Mouse (Mus musculus): Measurements from ENCODE around the gene F8a. TPM values are rescaled to one million over a fixed set of nuclear protein-coding genes. Genes with fewer than 3 reads are reported as not detected.
A peak's percentile ranks its signal among the peaks of the same experiment; 100 is the strongest.
"Not testable (repeated sequence)": the region's sequence is repeated elsewhere in the genome, so short reads cannot be mapped to it uniquely, and the experiment has no call there.

Gene F8a
- polyA plus RNA-seq (2015; fragmentation: Nextera tagmentation; extraction: Ambion mirVana) = 25.6 and 28.0 TPM in 2 replicates

DNA sequence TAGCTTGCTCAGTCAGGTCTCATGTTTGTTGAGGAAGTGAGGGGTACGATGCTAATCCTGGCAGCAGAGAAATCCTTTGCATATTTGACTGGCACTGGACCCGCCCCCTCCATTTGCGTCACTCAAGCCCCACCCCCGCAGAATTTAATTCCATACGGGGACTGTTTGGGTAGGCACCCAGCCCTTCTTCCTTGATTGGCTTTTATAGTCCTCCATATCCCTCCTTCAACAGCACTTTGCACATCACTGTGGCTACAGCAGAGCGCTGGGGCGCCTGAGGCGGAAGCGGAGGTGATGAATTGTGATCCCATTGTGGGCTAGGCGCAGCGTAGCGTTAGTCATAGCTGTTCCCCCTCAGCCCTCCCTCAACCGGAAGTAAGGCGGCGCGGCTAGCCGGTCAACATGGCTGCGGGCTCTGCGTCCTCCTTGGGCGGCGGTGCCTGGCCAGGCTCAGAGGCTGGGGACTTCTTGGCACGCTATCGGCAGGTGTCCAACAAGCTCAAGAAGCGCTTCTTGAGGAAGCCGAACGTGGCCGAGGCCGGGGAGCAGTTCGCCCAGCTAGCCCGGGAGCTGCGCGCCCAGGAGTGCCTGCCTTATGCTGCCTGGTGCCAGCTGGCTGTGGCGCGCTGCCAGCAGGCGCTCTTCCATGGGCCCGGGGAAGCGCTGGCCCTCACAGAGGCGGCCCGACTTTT lies at the start of gene F8a:
F8a (plus strand) TSS at position 378 of the 692 bp plus-strand sequence.
- ATAC-seq (replicated peaks) = peak; percentile 97
- Histone ChIP-seq H3K4me2 (replicated peaks) (peak within 1 kb of the TSS; percentile 65), H3K9me3 (no peaks in the 10 kb centered on the region), H3K4me3 (peak within 1 kb of the TSS; percentile 67), H3K27me3 (no peaks in the 10 kb centered on the region), H3K9ac (replicated peaks) (peak within 1 kb of the TSS; percentile 75), H3K36me3 (no peaks in the 10 kb centered on the region), H3K27ac (replicated peaks) (peak within 1 kb of the TSS; percentile 97), H3K4me1 (no peaks in the 10 kb centered on the region)
- 24% methylated on average over 36 of the region's 39 CpGs for WGBS

DNA sequence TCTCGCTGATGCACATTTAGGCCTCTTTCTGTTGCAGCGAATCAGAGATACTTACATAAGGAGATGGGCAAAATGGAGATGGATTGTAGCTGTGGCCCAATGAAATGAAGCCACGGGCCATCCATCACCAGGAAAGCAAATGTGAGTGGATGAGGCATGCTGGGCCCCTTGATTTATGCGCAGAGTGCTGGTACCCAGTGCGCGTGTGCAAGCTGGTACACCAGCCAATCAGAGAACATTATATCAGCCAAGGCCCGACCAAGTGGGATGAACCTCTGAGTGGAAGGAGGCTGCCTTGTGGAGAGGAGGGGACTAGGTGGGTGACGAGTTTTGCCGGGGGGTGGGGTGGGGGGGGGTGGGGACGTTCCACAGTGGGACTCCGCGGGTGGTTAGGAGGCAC lies 36.2 kb upstream of the F8a start, which contains the start of gene Xlr3b:
Xlr3b (plus strand) TSS at position 274 of the 400 bp plus-strand sequence.
- not testable (repeated sequence) for H3K4me1 ChIP-seq; H3K9ac ChIP-seq (replicated peaks); H3K4me2 ChIP-seq (replicated peaks); H3K4me3 ChIP-seq; H3K36me3 ChIP-seq; H3K27me3 ChIP-seq; H3K27ac ChIP-seq (replicated peaks); H3K9me3 ChIP-seq
- ATAC-seq (replicated peaks) = peak; percentile 57
- 81% methylated on average over 12 of the region's 12 CpGs for WGBS

DNA sequence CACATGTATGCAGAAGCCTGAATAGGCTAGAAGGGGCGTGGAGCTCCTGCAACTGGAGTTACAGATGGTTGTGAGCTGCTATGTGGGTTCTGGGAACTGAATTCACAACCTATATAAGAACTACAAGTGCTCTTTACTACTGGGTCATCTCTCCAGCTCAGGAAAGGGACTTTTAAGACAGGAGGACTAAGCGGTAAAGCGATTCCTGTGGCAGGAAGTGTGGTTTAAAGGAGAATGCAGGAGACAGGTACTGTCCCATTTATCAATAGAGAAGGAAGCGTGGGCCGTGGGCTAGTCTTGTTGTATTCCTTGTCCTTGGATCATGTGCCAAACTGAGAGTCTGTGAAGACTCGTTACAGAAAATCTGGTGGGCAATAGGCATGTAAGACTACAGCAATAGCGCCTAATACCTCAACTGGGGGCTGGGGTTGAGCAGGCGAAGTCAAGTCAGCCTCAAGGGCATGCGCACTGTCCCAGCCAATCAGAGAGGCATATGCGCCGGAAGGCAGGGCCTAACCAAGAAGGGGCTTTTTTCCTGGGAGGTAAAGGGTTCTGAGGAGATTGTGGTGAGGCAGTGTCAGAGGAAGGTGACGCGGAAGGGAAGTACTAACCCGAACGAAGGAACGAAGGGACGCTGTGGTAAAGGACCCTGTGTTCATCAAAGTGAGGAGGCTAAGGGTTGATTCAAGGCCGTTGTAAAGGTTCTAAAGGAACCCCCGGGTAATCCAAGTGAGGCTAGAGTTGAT lies 14.1 kb upstream of the F8a start, which contains the start of gene Xlr4b:
Xlr4b (plus strand) TSS at position 515 of the 746 bp plus-strand sequence.
- 82% methylated on average over 19 of the region's 19 CpGs for WGBS
- H3K9ac ChIP-seq (replicated peaks); H3K36me3 ChIP-seq; H3K4me2 ChIP-seq (replicated peaks); H3K27me3 ChIP-seq; H3K27ac ChIP-seq (replicated peaks); H3K4me1 ChIP-seq; H3K9me3 ChIP-seq; H3K4me3 ChIP-seq; ATAC-seq (replicated peaks): not testable (repeated sequence)

DNA sequence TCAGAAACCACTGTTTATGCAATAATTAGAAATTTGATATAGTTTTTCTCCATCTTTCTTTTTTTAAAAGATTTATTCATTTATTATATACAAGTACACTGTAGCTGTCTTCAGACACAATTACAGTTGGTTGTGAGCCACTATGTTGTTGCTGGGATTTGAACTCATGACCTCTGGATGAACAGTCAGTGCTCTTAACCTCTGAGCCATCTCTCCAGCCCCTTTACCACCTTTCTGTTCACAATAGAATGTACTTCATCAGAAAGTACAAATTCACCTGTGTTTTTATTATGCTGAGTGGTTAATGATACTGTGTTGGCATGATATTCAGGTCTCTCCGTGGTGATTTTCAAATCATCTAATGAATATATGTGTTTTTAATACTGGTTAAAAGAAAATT lies 2.7 kb upstream of the F8a start:
- H3K4me3 ChIP-seq = no peak overlapping the region
- 37% methylated on average over 1 of the region's 1 CpGs for WGBS
- no peak overlapping the region for H3K9ac ChIP-seq (replicated peaks)
- no peak overlapping the region for H3K27ac ChIP-seq (replicated peaks)
- H3K4me1 ChIP-seq = no peaks in the 10 kb centered on the region
- no peaks in the 10 kb centered on the region for H3K36me3 ChIP-seq
- H3K9me3 ChIP-seq = no peaks in the 10 kb centered on the region
- no peak overlapping the region for H3K4me2 ChIP-seq (replicated peaks)
- ATAC-seq (replicated peaks) = no peak
- no peaks in the 10 kb centered on the region for H3K27me3 ChIP-seq

DNA sequence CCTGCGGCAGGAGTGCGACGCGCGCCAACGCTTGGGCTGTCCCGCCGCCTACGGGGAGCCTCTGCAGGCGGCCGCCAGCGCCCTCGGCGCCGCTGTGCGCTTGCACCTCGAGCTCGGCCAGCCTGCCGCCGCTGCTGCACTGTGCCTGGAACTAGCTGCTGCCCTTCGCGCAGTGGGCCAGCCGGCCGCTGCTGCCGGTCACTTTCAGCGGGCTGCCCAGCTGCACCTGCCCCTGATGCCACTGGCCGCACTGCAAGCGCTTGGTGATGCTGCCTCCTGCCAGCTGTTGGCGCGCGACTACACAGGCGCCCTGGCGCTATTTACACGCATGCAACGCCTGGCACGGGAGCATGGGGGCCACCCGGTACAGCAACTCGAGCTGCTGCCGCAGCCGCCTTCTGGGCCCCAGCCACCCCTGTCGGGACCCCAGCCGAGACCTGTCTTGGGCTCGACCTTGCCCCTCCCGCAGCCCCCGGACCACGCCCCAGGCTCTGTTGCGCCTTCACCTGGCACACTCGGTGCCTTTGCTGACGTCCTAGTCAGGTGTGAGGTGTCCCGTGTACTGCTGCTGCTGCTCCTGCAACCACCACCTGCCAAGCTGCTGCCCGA lies 619 bp downstream of the F8a start:
- 29% methylated on average over 50 of the region's 51 CpGs for WGBS
- peak; percentile 66 for ATAC-seq (replicated peaks)
- Histone ChIP-seq H3K4me2 (replicated peaks) (peak overlapping the region; percentile 65), H3K9me3 (no peaks in the 10 kb centered on the region), H3K27me3 (no peaks in the 10 kb centered on the region), H3K27ac (replicated peaks) (peak overlapping the region; percentile 97), H3K4me1 (no peaks in the 10 kb centered on the region), H3K9ac (replicated peaks) (peak overlapping the region; percentile 75), H3K4me3 (peak overlapping the region; percentile 67), H3K36me3 (no peaks in the 10 kb centered on the region)

DNA sequence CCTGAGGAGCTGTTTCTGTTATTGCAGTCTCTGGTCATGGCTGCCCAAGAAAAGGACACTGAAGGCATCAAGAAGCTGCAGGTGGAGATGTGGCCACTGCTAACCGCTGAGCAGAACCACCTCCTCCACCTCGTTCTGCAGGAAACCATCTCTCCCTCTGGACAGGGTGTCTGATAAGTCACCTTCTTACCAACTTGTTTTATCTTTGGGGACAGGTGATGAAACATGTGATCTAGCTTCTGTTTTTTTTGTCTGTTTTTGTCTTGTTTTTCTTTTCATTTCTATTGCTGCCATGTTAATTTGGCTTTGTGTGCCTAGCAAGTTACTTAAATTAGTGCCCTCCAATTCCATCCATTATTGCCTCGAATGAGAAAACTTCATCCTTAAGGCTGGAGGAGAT lies 1.2 kb downstream of the F8a start:
- Histone ChIP-seq H3K4me1 (no peaks in the 10 kb centered on the region), H3K4me2 (replicated peaks) (peak overlapping the region; percentile 65), H3K9ac (replicated peaks) (peak overlapping the region; percentile 75), H3K4me3 (peak overlapping the region; percentile 67), H3K27me3 (no peaks in the 10 kb centered on the region), H3K27ac (replicated peaks) (peak overlapping the region; percentile 97), H3K9me3 (no peaks in the 10 kb centered on the region), H3K36me3 (no peaks in the 10 kb centered on the region)
- ATAC-seq (replicated peaks) = no peak
- 27% methylated on average over 3 of the region's 3 CpGs for WGBS

DNA sequence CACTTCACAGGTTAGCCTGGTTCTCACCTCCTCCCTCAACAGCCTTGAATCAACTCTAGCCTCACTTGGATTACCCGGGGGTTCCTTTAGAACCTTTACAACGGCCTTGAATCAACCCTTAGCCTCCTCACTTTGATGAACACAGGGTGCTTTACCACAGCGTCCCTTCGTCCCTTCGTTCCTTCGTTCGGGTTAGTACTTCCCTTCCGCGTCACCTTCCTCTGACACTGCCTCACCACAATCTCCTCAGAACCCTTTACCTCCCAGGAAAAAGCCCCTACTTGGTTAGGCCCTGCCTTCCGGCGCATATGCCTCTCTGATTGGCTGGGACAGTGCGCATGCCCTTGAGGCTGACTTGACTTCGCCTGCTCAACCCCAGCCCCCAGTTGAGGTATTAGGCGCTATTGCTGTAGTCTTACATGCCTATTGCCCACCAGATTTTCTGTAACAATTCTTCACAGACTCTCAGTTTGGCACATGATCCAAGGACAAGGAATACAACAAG lies 14.8 kb downstream of the F8a start, which contains the start of gene Xlr4c:
Xlr4c (minus strand) TSS at position 310 of the 505 bp plus-strand sequence.
- H3K4me1 ChIP-seq; H3K27me3 ChIP-seq; H3K4me2 ChIP-seq (replicated peaks); ATAC-seq (replicated peaks); H3K9me3 ChIP-seq; H3K9ac ChIP-seq (replicated peaks); H3K27ac ChIP-seq (replicated peaks); H3K36me3 ChIP-seq; H3K4me3 ChIP-seq: not testable (repeated sequence)
- WGBS = 91% methylated on average over 14 of the region's 14 CpGs

DNA sequence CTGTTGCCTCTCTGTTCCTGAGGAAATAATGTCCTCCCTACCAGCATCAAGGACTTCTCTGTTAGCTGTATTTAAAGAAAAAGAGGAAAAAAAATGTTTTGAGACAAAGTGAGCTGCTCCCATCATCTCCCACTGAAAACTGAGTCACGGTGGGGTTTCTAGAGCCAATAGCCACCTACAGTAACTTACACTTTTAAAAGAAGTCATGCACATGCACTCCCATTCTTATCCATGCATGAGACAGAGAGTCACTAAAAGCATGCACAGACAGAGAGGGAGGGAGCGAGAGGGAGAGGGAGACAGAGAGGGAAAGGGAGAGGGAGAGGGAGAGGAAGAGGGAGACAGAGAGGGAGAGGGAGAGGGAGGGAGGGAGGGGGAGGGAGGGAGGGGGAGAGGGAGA lies 34.3 kb downstream of the F8a start:
- not testable (repeated sequence) for H3K4me1 ChIP-seq; ATAC-seq (replicated peaks)
- 88% methylated on average over 1 of the region's 2 CpGs for WGBS

DNA sequence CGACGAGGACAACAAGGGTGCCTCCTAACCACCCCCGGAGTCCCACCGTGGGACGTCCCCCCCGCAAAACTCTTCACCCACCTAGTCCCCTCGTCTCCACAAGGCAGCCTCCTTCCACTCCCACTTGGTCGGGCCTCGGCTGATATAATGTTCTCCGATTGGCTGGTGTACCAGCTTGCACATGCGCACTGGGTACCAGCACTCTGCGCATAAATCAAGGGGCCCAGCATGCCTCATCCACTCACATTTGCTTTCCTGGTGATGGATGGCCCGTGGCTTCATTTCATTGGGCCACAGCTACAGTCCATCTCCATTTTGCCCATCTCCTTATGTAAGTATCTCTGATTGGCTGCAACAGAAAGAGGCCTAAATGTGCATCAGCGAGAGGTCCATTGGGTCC lies 37.2 kb downstream of the F8a start, which contains the start of gene Xlr3c:
Xlr3c (minus strand) TSS at position 121 of the 400 bp plus-strand sequence.
- not testable (repeated sequence) for H3K9ac ChIP-seq (replicated peaks); ATAC-seq (replicated peaks)
- 91% methylated on average over 14 of the region's 14 CpGs for WGBS

More for the DNA sequence above, 34.3 kb downstream of the F8a start:
- H3K4me2 ChIP-seq (replicated peaks); H3K36me3 ChIP-seq; H3K27me3 ChIP-seq; H3K9me3 ChIP-seq; H3K27ac ChIP-seq (replicated peaks); H3K9ac ChIP-seq (replicated peaks); H3K4me3 ChIP-seq: not testable (repeated sequence)

More for the DNA sequence above, 37.2 kb downstream of the F8a start, which contains the start of gene Xlr3c:
- not testable (repeated sequence) for H3K4me3 ChIP-seq; H3K9me3 ChIP-seq; H3K4me1 ChIP-seq; H3K27ac ChIP-seq (replicated peaks); H3K36me3 ChIP-seq; H3K27me3 ChIP-seq; H3K4me2 ChIP-seq (replicated peaks)

All from forebrain, embryonic 15.5 days (tissue).